Mouse (Mus musculus): Measurements from ENCODE around the gene Acp2. TPM values are rescaled to one million over a fixed set of nuclear protein-coding genes. Genes with fewer than 3 reads are reported as not detected.
"Not testable (repeated sequence)": the region's sequence is repeated elsewhere in the genome, so short reads cannot be mapped to it uniquely, and the experiment has no call there.

Acp2 gene
- total RNA-seq, 1 experiment from 2014 or later = 41.8 TPM

DNA sequence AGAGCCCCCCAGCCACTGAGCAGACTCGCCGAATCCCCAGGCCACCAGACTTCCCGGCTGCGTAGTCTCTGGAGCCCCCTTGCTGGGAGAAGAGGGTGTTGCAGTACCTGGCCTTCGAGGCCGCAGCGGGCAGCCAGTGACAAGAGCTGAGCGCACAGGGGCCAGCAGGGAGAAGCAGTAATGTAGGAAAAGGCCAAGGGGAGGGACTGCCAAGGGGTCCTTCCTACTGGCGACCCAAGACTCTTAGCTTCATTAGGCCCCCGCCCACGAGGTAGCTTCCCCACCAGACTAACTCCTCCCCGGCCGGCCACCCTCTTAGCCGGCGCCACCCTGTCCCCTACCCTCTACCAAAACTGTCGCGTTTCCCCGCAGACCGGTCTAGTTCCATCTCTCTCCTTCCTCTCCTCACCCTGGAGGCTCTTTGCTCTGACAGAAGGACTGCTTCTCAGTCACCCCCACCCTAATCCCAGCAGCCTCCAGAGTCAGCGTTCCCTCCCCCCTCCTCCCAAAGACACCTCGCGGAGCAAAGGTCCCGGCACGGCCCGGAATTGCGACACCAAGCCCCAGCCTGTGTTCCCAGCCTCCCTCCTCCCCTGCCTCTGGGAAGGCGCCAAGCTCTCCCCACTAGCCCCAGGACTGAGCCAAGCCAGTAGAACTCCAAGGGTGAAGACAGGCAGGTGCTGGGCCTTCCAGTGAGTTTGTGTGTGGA is 7.9 kb upstream of the Acp2 start:
- peak; percentile 85 for DNase-seq

DNA sequence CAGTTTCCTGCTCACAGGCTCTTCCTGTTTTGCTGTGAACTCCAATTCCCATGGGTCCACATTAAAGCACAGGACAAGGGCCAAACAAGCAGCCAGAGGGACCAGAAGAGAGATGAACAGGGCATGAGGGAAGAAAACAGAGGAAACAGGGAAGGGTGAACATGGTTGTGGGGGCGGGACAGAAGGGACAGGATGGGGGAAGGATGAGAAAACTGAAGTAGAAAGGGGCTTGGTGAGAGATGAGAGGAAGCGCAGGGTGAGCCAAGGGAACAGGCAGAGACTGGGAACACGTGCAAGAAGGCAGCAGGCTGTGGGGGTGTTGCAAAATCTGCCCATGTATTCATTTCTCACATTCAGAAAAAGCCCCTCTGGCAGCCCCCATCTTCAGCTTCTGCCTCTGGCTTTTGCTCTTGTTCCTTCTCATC is 6.1 kb upstream of the Acp2 start:
- no peak for DNase-seq

DNA sequence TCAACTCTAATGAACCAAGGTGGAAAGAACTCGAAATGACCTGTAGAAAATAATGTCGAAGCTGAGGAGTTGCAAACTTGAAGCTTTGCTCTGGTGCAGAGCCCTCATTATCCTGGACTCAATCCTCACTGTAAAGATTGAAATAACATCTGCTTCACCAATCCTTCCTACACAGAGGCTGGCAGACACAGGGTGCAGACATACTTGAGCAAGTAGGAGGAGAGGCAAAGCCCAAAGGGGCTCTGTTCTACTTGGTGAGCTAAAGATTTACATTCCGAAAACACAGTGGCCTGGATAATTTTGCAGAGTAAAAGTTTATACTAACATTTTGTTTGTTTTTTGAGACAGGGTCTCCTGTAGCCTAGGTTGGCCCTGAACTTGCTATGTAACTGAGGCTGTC is 3.8 kb upstream of the Acp2 start:
- no peak for DNase-seq

DNA sequence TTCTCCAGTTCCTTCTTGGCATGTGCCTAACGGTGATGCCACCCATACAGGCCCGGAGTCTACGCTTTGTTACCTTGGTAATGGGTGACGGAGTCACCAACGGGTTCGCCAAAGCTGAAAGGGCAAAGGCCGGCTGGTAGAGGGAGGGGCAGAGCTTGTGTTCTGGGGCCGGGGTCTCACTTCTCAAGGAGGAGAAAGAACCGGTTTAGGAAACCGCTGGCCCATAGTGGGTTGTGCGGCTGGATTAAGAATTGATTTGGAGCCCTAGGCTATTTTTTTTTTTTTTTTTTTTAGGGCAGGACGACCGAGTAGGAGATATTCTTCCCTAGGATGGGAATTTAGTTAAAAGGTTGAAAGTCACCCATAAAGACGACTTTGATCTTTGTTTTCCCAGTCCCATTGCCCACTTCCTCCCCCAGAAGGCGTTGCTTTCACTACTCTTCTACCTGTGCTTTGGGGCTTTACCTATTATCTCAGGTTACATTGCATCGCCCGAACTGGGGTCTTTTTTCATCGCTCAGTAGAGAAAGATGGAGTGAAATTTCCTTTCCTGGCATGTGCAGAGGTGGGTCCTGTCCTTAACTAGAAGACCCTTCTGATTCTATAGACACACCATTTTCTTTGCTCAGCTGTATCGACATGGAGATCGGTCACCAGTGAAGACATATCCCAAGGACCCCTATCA is 429 bp downstream of the Acp2 start:
- no peak for DNase-seq

DNA sequence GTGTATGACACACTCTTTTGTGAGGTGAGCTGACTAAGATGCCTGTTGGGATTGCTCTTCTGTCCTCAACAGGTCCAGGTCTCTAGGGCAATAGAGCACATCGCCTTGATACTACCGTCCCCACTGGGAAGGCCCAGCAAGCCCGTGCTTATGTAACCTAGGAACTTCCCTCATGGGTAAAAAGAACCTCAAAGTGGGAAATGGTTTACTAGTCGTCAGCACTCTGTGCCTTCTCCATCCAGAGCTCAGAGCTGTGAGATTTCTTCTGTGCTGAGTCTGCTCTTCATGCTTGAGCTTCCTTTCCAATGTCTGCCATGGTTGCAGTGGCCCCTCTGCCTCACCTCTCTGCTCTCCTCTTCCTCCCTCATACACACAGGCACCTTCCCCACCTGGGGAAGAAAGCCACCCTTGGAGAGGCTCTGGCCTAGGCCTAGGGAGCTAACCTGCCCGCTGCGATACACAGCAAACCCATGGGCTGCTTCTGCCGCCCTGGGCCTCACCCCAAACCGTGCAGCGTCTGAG is 3.6 kb downstream of the Acp2 start:
- DNase-seq = no peak

DNA sequence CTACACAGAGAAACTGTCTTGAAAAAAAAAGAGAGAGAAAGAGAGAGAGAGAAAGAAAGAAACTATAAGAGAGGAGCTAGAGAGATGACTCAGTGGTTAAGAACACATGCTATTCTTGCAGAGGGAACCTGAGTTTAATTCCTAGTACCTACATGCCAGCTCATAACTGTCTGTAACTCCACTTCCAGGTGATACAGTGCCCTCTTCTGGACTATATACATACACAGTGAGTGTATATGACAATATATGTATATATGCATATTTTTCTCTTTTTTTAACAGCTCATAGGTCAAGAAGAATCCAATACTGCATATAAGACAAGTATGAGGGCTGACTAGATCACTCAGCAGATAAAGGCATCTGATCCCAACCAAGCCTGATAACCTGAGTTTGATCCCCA is 10.6 kb downstream of the Acp2 start:
- DNase-seq = no peak

DNA sequence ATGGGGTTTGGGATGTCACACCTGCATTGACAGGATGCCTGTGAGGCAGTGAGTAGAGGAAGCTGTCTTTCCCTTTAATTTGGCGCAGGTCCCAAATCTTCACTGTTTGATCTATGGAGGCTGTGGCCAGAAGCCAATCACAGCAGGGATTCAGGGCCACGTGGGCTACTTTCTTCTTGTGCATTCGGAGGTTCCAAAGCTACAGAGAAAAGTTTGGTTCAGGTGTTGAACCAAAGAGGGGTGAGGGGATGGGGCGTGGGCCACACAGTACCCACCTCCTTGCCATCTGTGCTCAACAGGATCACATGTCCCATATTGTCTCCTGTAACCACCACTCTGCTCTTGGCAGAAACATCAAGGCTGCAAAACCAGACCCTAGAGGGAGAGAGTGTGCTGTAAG is 14.3 kb downstream of the Acp2 start:
- DNase-seq = no peak

DNA sequence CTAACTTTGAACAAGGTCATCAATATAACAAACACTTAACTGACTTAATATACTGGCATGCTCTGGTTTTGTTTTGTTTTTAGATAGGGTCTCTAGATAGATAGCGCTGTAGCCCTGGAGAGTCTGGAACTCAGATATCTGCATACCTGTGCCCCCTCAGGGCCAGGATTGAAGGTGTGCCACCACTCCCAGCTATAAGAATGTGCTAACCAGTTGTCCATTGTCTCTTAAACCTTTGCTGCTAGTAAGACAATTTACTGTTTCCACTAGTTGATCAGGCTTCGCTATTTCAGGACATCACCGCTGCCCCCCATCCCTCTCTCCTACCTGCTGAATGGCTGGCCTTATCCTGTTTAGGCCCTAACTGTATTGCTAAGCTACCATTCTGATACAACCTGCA is 17.8 kb downstream of the Acp2 start:
- no peak for DNase-seq

DNA sequence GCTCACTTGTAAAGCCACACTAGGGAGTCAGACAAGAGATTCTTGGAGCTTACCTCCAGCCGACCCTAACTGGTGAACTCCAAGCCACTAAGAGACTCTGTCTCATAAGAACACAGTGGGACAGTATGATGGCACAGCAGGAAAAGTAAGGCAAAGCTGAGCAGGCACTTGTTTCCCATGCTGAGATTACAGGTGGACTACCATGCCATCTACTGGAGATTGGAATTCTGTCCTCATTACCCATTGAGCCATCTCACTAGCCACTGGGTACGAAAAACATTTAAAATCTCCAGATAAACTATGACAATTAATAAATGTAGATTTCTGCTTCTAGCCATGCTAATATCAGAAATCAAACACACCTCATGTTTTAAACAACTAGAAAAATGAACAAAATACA is 20.9 kb downstream of the Acp2 start:
- DNase-seq = no peak

DNA sequence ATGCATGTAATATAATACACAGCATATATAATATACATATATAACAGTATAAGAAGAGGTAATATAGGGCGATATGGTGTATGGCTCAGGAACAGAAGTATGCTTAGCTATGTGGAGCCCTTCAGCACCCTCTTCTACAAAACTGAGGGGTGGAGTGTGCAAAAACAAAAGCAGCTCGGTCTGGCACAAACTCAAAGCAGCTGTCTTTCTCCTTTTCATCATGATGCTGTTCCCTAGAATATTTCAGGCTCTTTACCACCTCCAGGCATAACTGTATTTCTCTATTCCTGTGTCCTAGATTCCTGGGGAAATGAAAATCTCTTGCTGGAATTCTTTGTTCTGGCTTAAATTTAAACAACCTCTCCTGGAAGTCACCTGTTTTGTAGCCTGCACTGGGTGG is 27.1 kb downstream of the Acp2 start:
- no peak for DNase-seq

DNA sequence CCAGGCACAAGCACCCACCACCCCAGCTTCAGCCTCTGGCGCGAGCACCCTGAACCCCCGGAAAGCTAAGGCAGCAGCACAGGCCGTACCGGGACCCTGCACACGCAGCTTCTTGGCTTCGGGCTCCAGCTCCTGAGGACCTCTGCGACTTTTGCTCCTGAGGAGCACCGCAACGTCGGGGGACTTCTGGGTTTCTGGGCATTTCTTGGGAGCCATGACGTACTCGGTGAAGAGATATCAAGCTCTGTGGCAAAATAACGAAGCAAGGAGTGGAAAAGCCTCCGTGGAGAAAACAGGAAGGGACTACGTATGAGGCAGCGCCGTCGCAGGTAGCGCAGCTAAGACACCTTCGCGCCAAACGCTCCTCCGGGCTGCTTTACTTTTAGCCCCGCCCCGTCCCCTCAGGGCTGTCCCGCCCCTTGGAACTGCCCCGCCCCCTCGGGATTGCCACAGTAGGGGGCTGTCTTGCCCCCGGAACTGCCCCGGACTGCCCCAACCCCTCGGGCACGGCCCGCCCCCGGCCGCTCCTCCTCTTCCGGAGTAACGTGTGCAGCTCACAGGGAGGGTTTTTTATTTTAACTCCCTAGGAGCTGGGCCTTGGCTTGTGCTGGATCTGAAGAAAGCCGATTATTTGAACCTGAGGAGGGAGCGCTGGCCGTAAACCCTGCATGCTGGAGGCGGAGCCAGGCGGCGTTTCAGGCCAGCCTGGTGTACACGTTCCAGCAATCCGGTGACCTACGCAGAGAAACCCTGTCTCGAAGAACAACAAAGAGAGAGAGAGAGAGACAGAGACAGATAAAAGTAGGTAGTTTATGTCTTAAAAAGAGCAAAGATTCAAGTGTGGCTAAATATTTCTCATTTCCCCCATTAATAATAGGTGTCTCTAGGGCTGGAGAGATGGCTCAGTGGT is 34.2 kb downstream of the Acp2 start, which contains the start of gene Ddb2:
Gene Ddb2, minus strand, starts transcription at position 382 of the 910 bp plus-strand sequence.
- DNase-seq = peak; percentile 98

DNA sequence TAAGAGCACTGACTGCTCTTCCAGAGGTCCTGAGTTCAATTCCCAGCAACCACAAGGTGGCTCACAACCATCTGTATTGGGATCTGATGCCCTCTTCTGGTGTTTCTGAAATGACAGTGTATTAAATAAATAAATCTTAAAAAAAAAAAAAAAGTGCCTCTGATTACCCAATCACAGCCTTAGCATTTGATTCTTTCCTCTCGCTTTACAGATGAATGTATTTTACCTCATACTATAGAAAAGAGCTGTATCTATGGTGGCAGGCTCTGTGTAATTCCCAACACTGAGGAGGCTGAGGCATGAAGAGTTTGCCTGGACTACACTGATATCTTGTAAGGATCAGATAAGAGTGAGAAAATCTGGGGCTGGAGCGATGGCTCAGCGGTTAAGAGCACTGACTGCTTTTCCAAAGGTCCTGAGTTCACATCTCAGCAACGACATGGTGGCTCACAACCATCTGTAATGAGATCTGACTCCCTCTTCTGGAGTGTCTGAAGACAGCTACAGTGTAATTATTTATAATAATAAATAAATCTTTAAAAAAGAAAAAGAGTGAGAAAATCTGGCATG is 34.9 kb downstream of the Acp2 start:
- not testable (repeated sequence) for DNase-seq

DNA sequence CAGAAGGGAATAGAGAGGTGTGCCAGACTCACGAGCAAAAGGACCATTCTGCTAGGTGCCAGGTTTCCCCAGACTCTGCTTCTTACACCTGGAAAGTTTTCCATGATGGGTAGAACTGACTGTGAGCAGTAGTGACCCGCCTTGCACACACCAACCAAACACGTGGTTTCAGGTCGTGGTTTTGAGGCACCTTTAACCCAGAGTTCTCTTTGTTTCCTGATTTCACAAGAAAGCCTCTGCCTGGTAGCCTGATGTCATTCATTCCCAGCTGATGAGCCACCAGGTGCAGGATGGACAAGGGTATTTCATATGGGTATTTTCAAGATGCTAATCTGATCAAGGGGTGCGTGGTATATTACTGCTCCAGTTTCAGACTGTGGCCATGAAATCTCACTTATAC is 39.9 kb downstream of the Acp2 start:
- DNase-seq = no peak

DNA sequence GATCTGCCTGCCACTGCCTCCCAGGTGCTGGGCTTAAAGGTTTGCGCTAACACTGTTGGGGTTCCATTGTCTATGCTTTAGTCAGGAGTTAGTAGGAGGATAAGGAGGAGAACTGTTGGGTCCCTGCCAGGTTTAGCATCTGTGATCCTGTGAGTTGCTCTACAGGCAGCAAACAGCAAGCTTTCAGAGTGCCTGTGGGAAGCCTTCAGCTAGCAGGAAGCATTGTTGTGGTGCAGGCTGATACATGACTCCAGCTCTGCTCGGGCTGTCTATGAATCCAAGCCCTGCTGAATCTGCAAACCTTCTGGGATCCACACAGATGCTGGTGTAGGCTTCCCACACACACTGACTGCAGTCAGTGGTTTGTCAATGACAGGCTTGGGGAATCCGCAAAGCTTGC is 40.7 kb downstream of the Acp2 start:
- DNase-seq = no peak

DNA sequence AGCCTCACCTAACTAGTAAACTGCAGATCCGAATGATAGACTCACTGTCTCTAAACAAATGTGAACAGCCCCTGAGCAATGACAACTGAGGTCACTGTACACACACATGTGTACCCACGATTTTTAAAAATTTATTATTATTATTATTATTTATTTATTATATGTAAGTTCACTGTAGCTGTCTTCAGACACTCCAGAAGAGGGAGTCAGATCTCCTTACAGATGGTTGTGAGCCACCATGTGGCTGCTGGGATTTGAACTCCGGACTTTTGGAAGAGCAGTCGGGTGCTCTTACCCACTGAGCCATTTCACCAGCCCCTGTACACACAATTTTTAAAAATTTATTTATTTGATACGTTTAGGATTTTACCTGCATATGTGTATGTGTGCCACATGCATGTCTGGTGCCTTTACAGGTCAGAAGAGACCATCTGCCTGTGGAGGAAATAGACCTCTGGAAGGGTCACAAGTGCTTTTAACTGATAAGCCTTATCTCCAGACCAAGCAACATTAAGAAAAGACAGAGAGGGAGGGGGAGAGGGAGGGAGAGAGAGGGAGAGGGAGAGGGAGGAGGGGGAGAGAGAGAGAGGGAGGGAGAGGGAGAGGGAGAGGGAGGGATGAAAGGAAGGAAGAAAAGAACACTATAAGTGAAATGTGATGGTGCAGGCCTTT is 42.0 kb downstream of the Acp2 start:
- DNase-seq = no peak

DNA sequence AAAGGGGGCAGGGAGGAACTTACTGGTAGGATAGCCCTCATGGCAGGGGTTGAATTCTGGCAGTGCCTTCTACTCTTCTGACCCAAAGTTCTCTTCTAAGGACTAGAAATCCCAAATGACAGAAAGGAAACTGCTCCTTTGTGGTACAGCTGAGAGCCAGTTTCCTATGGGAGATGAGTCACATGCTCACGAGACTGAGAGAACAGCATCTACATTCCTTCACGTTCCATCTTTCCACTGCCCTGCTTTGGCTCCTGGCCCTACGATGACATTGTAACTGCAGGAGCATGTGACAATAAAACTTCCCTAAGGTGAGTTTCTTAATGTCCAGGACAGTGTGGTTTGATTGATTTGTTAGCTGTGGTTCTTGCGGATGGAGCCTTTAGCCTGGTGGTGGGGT is 45.7 kb downstream of the Acp2 start:
- no peak for DNase-seq

DNA sequence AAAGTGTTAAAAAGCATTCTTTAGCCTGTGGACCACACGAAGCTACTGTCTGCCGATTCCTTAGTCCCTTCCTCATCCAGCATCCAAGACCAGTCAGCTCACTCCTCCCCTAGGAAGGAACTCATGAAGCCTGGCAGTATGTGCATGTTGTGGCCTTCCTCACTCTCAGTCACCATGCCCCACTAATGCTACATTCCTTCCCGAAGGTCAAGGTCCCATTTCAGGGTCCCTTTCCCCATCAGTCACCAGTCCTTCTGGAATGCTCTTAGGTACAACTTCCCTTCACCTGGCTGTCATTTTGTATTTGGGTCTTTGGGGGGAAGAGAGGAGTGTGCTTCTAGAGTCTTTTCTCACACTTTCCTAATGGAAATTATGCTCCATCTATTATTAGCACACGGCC is 49.3 kb downstream of the Acp2 start:
- no peak for DNase-seq

DNA sequence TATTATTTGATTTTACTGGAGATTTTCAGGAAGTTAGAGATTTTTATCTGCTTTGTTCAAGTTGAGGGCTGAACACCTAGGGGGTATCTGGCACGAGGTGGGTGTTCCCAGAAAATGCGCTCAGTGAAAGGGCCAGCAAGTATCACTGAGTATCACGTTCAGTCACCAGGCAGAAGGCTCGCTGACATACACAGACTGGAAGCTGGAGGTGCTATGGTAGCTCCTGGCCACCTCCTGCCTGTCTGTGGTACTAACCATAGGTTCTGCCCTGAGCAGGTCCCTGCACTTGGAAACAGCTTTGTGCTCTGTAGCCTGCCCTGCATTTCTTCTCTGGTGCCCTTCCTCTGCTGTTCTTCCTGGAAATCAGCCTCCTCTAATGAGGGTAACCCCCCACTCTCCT is 49.8 kb downstream of the Acp2 start:
- DNase-seq = no peak

DNA sequence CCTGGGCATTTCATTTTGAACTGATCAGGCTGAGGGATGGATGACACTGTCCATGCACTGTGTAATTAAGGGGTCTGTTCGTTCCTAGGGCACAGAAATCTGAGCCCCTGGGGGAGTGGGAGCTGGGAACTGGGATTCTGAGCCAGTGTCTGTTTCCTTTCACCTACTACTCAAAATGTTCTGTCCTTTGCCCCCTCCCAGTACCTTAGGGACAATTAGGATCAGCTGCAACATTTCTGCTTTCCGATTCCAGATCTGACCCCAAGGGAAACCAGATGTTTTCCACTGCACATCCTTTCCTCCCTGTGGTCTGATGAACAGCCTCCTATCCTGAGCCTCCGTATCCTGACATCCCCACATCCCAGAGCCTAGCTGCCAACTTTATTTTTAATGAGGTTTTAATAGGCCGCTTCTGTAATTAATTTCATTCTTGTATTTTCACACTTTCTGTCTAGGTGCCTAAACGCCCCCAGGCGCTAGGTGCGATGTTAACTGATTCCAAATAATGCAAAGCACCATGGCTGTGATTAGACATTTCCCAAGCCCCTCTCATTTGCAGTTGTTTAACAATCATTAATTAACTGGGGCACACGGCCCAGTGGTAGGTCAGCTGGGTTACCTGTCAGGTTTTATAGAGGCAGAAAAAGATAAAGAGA is 52.2 kb downstream of the Acp2 start:
- DNase-seq = no peak

DNA sequence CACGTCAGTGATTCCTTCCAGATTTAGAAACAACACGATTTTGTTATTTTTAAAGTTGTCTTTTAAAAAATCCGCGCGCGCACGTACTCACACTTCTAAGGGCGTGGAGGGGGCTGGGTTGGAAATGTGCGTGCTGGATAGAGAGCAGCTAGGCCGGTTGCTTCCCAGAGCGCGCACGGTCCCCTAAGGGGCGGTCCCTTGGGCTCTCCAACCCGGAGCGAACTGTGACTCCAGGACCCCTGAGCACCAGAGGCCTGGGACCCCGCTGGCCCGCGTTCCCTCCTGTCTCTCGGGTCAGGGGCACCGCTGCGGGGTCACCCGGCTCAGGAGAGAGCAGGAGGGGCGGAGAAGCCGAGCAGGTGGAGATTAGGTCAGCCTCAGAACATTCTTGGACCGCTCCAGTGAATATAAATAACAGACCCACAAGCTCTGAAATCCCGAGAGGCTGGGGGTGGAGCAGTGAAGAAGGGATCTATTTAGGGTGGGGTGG is 53.0 kb downstream of the Acp2 start, which contains the start of gene Pacsin3:
Gene Pacsin3, plus strand, starts transcription at position 294 of the 490 bp plus-strand sequence.
- no peak for DNase-seq
